ENCODE assay signal across 15 mouse cellular contexts in genomic region chr2:178155917-178156282, GRCm38 (mm10). TPM values are rescaled to one million over a fixed set of nuclear protein-coding genes. Genes with fewer than 3 reads are reported as not detected.
DNase-seq lines count a peak whose midpoint lies in the region; ATAC-seq and TF ChIP-seq lines count a peak whose summit lies in the region.
"Had no signal": no experiment of that assay in that cellular context is flagged by ENCODE, and none has a peak within 500 bp of the region (broad histone marks: within the 10 kb centered on the region; RNA-seq: fewer than 3 reads in every experiment).

No protein-coding gene starts in this region.

- DNase-seq in cerebellum, adult 11-12 months, result peak; percentile 58
- DNase-seq in cerebellum, postnatal 36 days, result no peak
- DNase-seq in layer of hippocampus, adult 2 months (ENCODE audit: low spot score in 2 of 2), result no peak
- no peak for DNase-seq in layer of hippocampus, adult 9-11 months
- peak; percentile 88 to 89 for DNase-seq in heart, postnatal 10 days
- DNase-seq in lung, postnatal 25 days (ENCODE audit: low spot score), result peak; percentile 34
- DNase-seq in layer of hippocampus, adult 8-10 months (ENCODE audit: low spot score in 2 of 2), result no peak
- DNase-seq: cerebellum, adult 9-10 months had no signal

- intact Hi-C loops in heart, postnatal 10 days (cut with DNase I), result no loop called here

- no peak overlapping the region for H3K4me3 ChIP-seq in layer of hippocampus, adult 2 months
- H3K4me3 ChIP-seq: embryonic facial prominence, embryonic 13.5 days; limb, embryonic 12.5 days; lung, embryonic 15.5 days had no signal

- peak overlapping the region; percentile 90 for H3K27ac ChIP-seq in layer of hippocampus, adult 2 months
- H3K27ac ChIP-seq: embryonic facial prominence, embryonic 13.5 days; limb, embryonic 12.5 days; lung, embryonic 15.5 days had no signal

- TF ChIP-seq CTCF in layer of hippocampus, adult 2 months (conservative IDR thresholded peaks at IDR 0.05), result no peak

- no peak for ATAC-seq in megakaryocyte progenitor cell, adult 5-6 weeks (replicated peaks; ENCODE audit: poor library complexity)
- ATAC-seq: forebrain, embryonic 14.5 days; intestine, embryonic 16.5 days had no signal

RNA-seq across cellular contexts. Expression of gene Phactr3, which starts 37.1 kb away (rescaled TPM):
- 100 to 1,000 TPM; 139 to 141 TPM for total RNA-seq in layer of hippocampus, adult 2 months (2021)
- 1 to 10 TPM; 1.9 TPM for total RNA-seq in heart, postnatal 10 days (2021)
- total RNA-seq in megakaryocyte progenitor cell, adult 5-6 weeks (2015), result 0.05 TPM in 1 of 2 replicates, not detected in the other
- not detected in 2 replicates for total RNA-seq in megakaryocyte progenitor cell, adult 5-6 weeks (2017)
- total RNA-seq in layer of hippocampus, adult 8-10 months (2022), result 100 to 1,000 TPM; 123 to 135 (median 125) TPM
- total RNA-seq: granulocyte monocyte progenitor cell, adult 5-6 weeks had no signal

Comparison
In these comparisons a context has a peak if more than half of its experiments do, and no peak if none do; other contexts are left out.
1. DNase-seq: peak in cerebellum, adult 11-12 months (single experiment), heart, postnatal 10 days (2 of 2) and lung, postnatal 25 days (single experiment); none in cerebellum, postnatal 36 days (0 of 2), layer of hippocampus, adult 2 months (0 of 2), layer of hippocampus, adult 9-11 months (single experiment) and layer of hippocampus, adult 8-10 months (0 of 2).
2. RNA of gene Phactr3, which starts 37.1 kb away (total RNA-seq): 139 to 141 TPM in layer of hippocampus, adult 2 months and 123 to 135 TPM in layer of hippocampus, adult 8-10 months; 1.9 TPM in heart, postnatal 10 days and 0.05 TPM in megakaryocyte progenitor cell, adult 5-6 weeks; every median in the first group is over 10 times any median in the second.